Comparison of ENCODE assay signal across 26 mouse cellular contexts in genomic region chr2:48736312-48736711, GRCm38 (mm10).
"Had no signal": no experiment of that assay in that cellular context is flagged by ENCODE, and none has a peak within 500 bp of the region (broad histone marks: within the 10 kb centered on the region; RNA-seq: fewer than 3 reads in every experiment).

No protein-coding gene starts in this region.

- H3K27me3 ChIP-seq: heart, embryonic 13.5 days; heart, embryonic 15.5 days; hindbrain, embryonic 13.5 days; hindbrain, embryonic 15.5 days; kidney, embryonic 15.5 days; limb, embryonic 12.5 days; liver, embryonic 13.5 days had no signal

- H3K4me3 ChIP-seq: heart, adult 2 months; heart, embryonic 13.5 days; heart, embryonic 15.5 days; hindbrain, embryonic 13.5 days; hindbrain, embryonic 15.5 days; kidney, embryonic 15.5 days; layer of hippocampus, adult 2 months; left cerebral cortex, adult 2 months; limb, embryonic 10.5 days; limb, embryonic 12.5 days; liver, embryonic 13.5 days had no signal

- DNase-seq: gastrocnemius, postnatal 14 days; gastrocnemius, postnatal 36 days; heart, adult 11 months; heart, adult 2 months; heart, postnatal 14 days; heart, postnatal 36 days; kidney, adult 11 months; kidney, adult 2 months; kidney, adult 9 months; kidney, postnatal 25 days; kidney, postnatal 4 days; liver; liver, embryonic 13.5 days had no signal

- H3K4me1 ChIP-seq: heart, embryonic 15.5 days; hindbrain, embryonic 13.5 days; hindbrain, embryonic 15.5 days; kidney, embryonic 15.5 days; limb, embryonic 10.5 days; limb, embryonic 12.5 days; liver, embryonic 13.5 days had no signal

- H3K9ac ChIP-seq: heart, embryonic 13.5 days; heart, embryonic 15.5 days; hindbrain, embryonic 13.5 days; hindbrain, embryonic 15.5 days; kidney, embryonic 15.5 days; limb, embryonic 12.5 days; liver, embryonic 13.5 days had no signal

- ATAC-seq: hindbrain, postnatal 0 days had no signal

- H3K27ac ChIP-seq: heart, adult 2 months; heart, embryonic 13.5 days; heart, embryonic 15.5 days; hindbrain, embryonic 13.5 days; hindbrain, embryonic 15.5 days; hindbrain, postnatal 0 days; kidney, embryonic 15.5 days; kidney, postnatal 0 days; layer of hippocampus, adult 2 months; left cerebral cortex, adult 2 months; limb, embryonic 10.5 days; limb, embryonic 12.5 days; liver, embryonic 13.5 days had no signal

- H3K36me3 ChIP-seq: heart, embryonic 13.5 days; heart, embryonic 15.5 days; hindbrain, embryonic 13.5 days; hindbrain, embryonic 15.5 days; kidney, embryonic 15.5 days; limb, embryonic 10.5 days; limb, embryonic 12.5 days; liver, embryonic 13.5 days had no signal

- H3K4me2 ChIP-seq: heart, embryonic 11.5 days; heart, embryonic 13.5 days; heart, embryonic 15.5 days; hindbrain, embryonic 13.5 days; hindbrain, embryonic 15.5 days; kidney, embryonic 15.5 days; limb, embryonic 12.5 days; liver, embryonic 11.5 days; liver, embryonic 13.5 days had no signal

- H3K9me3 ChIP-seq: heart, embryonic 15.5 days; hindbrain, embryonic 15.5 days; kidney, embryonic 15.5 days; limb, embryonic 10.5 days; limb, embryonic 12.5 days; liver, embryonic 13.5 days had no signal
